8 mouse cellular contexts compared by ENCODE assay signal in the genomic region with DNA sequence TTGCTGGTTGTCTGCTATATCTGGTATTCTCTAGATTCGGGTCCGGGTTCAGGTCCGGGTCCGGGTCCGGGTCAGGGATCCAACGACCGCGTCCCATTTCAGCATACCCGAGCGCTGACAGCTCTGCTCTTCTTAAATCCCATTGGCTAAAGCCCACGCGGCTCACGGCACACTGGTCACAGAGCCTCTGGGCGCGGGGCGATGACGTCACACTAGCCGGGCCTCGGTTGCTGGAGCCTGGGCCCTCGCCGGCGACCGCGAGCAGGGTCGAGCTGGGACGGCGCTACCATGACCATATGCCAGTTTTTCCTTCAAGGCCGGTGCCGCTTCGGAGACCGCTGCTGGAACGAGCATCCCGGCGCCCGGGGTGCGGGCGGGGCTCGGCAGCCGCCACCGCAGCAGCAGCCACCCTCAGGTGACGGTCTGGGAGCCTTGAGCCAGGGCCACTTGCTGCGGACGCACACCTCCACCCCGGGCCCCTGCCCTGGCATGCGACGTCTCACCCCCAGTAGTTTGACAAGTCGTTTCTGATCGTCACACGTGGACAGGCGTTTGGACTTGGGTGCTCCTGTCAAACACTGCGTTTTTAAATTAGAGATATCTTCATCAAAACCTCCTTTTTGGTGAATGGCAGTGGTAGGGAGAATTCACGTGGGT. TPM values are rescaled to one million over a fixed set of nuclear protein-coding genes. Genes with fewer than 3 reads are reported as not detected.
DNase-seq lines count a peak whose midpoint lies in the region; ATAC-seq and TF ChIP-seq lines count a peak whose summit lies in the region.

Gene Nupl2 (plus strand): TSS at position 175 of the 657 bp plus-strand sequence.

- H3K4me3 ChIP-seq in cortical plate, adult 2 months (ENCODE audit: insufficient read depth, low read length): peak within 1 kb of the TSS; percentile 79
- peak within 1 kb of the TSS; percentile 95 for H3K4me3 ChIP-seq in megakaryocyte, embryonic 14.5 days (replicated peaks)

- H3K27ac ChIP-seq in cortical plate, adult 2 months (ENCODE audit: insufficient read depth, low read length): peak within 1 kb of the TSS; percentile 77

- TF ChIP-seq POLR2A in cortical plate, adult 2 months (IDR thresholded peaks at IDR 0.05; ENCODE audit: extremely low read depth, insufficient read depth, low read length): peak; percentile 79

- peaks cover 24% of the 10 kb centered on the region for H3K36me3 ChIP-seq in megakaryocyte, embryonic 14.5 days (replicated peaks; ENCODE audit: low read length)

- peaks cover 3% of the 10 kb centered on the region; the same call in 1 of the 2 replicates for H3K4me1 ChIP-seq in cortical plate, adult 2 months (ENCODE audit: control insufficient read depth, insufficient read depth, low read length)
- peaks cover 10% of the 10 kb centered on the region for H3K4me1 ChIP-seq in megakaryocyte, embryonic 14.5 days

- peak; percentile 99 for ATAC-seq in activated CD4-positive, CD25-positive, alpha-beta regulatory T cell, adult 4 months

- no peaks in the 10 kb centered on the region for H3K27me3 ChIP-seq in megakaryocyte, embryonic 14.5 days (replicated peaks)

- peak; percentile 90 for DNase-seq in gastrocnemius, adult 8-10 months (ENCODE audit: low spot score in 2 of 2)
- peak; percentile 74 for DNase-seq in hindlimb bud, embryonic 11.5 days (ENCODE audit: extremely low spot score, low read depth, low spot score)
- DNase-seq in left cerebral cortex, adult 8-10 months (ENCODE audit: low spot score in 2 of 2): peak; percentile 90 to 94
- peak; percentile 98 for DNase-seq in right cerebral cortex, postnatal 10 days (ENCODE audit: low spot score in 2 of 2)
- peak; percentile 93 for DNase-seq in urinary bladder, postnatal 25 days (ENCODE audit: low spot score)

- TF ChIP-seq CTCF in cortical plate, adult 2 months (IDR thresholded peaks at IDR 0.05; ENCODE audit: extremely low read depth, insufficient read depth, low read length): no peak

- H3K9me3 ChIP-seq in megakaryocyte, embryonic 14.5 days: no peaks in the 10 kb centered on the region

RNA-seq across cellular contexts. Expression of gene Nupl2, which starts in this region (rescaled TPM):
- 1 to 10 TPM; 6.8 to 7.0 TPM for polyA plus RNA-seq in activated CD4-positive, CD25-positive, alpha-beta regulatory T cell, adult 4 months (2017; shearing (Covaris generic))
- polyA plus RNA-seq in cortical plate, adult 2 months (2012; rRNA removed): 9.3 and 10.5 TPM in 2 replicates
- total RNA-seq in gastrocnemius, adult 8-10 months (2022): 1 to 10 TPM; 5.6 to 6.3 (median 5.7) TPM
- total RNA-seq in left cerebral cortex, adult 8-10 months (2022): 10 to 100 TPM; 11.0 to 12.9 (median 12.4) TPM
- 2.5 and 6.4 TPM in 2 replicates for polyA plus RNA-seq in megakaryocyte, embryonic 14.5 days (2012; ENCODE audit: insufficient read depth, low replicate concordance)

Comparison
In these comparisons a context has a peak if more than half of its experiments do, and no peak if none do; other contexts are left out.
1. Peak in every context shown above with its lines: DNase-seq, ATAC-seq, H3K4me3 ChIP-seq and H3K27ac ChIP-seq.